Mouse (Mus musculus) thymus, postnatal 0 days (tissue): ENCODE measurements around the gene Ccdc190. TPM values are rescaled to one million over a fixed set of nuclear protein-coding genes. Genes with fewer than 3 reads are reported as not detected.

Experiments
- DNase-seq: peaks from one replicate; pipeline ENCODE4 v3.0.0-alpha.2; 2015; ENCODE audit warnings: low spot score
- polyA plus RNA-seq: library from polyadenylated mRNA; unstranded; fragments of >200 nt; fragmentation: Nextera tagmentation; extraction: Ambion mirVana; gene quantifications from 2 replicates; pipeline ENCODE4 v1.2.1, GENCODE M21; 2015

The Ccdc190 gene
- 0.30 and 0.33 TPM in 2 replicates for polyA plus RNA-seq

GRCm38 (mm10) chr1:169928454-169928971 is at the start of gene Ccdc190:
Gene Ccdc190, plus strand, starts transcription at chr1:169928648.
- no peak for DNase-seq

- DNase-seq: no peak
Measured at GRCm38 (mm10) chr1:169879060-169879459, 49.4 kb upstream of the Ccdc190 start.

- no peak for DNase-seq
Measured at GRCm38 (mm10) chr1:169880181-169880580, 48.3 kb upstream of the Ccdc190 start.

GRCm38 (mm10) chr1:169883081-169883565 is 45.3 kb upstream of the Ccdc190 start:
- DNase-seq: no peak

- no peak for DNase-seq
Measured at GRCm38 (mm10) chr1:169889250-169889649, 39.2 kb upstream of the Ccdc190 start.

- no peak for DNase-seq
Measured at GRCm38 (mm10) chr1:169893976-169894375, 34.5 kb upstream of the Ccdc190 start.

GRCm38 (mm10) chr1:169895686-169896085 is 32.8 kb upstream of the Ccdc190 start:
- DNase-seq: no peak

- DNase-seq: no peak
Measured at GRCm38 (mm10) chr1:169897916-169898315, 30.5 kb upstream of the Ccdc190 start.

GRCm38 (mm10) chr1:169898607-169899006 is 29.8 kb upstream of the Ccdc190 start:
- no peak for DNase-seq

- no peak for DNase-seq
Measured at GRCm38 (mm10) chr1:169900771-169901336, 27.6 kb upstream of the Ccdc190 start.

- DNase-seq: no peak
Measured at GRCm38 (mm10) chr1:169909163-169909562, 19.3 kb upstream of the Ccdc190 start.

GRCm38 (mm10) chr1:169909659-169910058 is 18.8 kb upstream of the Ccdc190 start:
- no peak for DNase-seq

- DNase-seq: no peak
Measured at GRCm38 (mm10) chr1:169910751-169911150, 17.7 kb upstream of the Ccdc190 start.

GRCm38 (mm10) chr1:169911526-169911925 is 16.9 kb upstream of the Ccdc190 start:
- no peak for DNase-seq

GRCm38 (mm10) chr1:169916659-169917058 is 11.8 kb upstream of the Ccdc190 start:
- DNase-seq: no peak

GRCm38 (mm10) chr1:169917115-169917796 is 11.2 kb upstream of the Ccdc190 start:
- no peak for DNase-seq

GRCm38 (mm10) chr1:169917998-169918397 is 10.4 kb upstream of the Ccdc190 start:
- peak; percentile 10 for DNase-seq

- DNase-seq: peak; percentile 34
Measured at GRCm38 (mm10) chr1:169919211-169919610, 9.2 kb upstream of the Ccdc190 start.

- peak; percentile 18 for DNase-seq
Measured at GRCm38 (mm10) chr1:169921710-169922211, 6.7 kb upstream of the Ccdc190 start.

GRCm38 (mm10) chr1:169924567-169924966 is 3.9 kb upstream of the Ccdc190 start:
- no peak for DNase-seq

GRCm38 (mm10) chr1:169927753-169928369 is 587 bp upstream of the Ccdc190 start:
- DNase-seq: no peak

GRCm38 (mm10) chr1:169931698-169932097 is 3.2 kb downstream of the Ccdc190 start:
- no peak for DNase-seq
